Mouse (Mus musculus): ENCODE results near the gene Klhl2.

DNA sequence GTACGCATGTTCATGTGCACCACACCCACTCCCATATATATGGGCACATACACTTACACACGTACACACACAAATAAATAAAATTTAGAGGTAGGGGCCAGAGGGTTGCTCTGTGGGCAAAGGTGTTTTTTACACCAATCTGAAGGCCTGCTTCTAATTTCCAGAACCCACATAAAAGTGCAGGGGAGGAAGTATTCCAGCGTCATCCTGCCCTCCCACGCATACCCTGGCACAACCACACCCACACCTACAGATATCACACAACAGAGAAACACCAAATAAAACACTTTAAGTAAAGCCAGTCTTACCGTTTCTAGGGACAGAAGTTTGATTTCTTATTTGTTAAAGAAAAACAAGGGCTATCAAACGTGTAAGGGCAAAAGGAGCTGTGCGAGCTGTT, 79.0 kb downstream of the Klhl2 start:
- TF ChIP-seq CTCF (IDR thresholded peaks at IDR 0.05) (no peak), POLR2A (IDR thresholded peaks at IDR 0.05; ENCODE audit: insufficient read depth, low read depth, low read length) (no peak)
